Mouse (Mus musculus) cerebellum, postnatal 10 days (tissue): ENCODE measurements around the gene Ripply1.

ENCODE experiments used
- DNase-seq, 2 experiments: peaks; one replicate each; pipeline ENCODE4 v3.0.0; 2021; ENCODE audit warnings: mixed read lengths in 2 of 2

The Ripply1 gene

GRCm38 (mm10) chrX:139782278-139783044 lies at the start of gene Ripply1:
Gene Ripply1, minus strand, starts transcription at chrX:139782353.
- DNase-seq = no peak

- DNase-seq = no peak
These were observed 46.4 kb upstream of the Ripply1 start for GRCm38 (mm10) chrX:139828363-139829092.

GRCm38 (mm10) chrX:139826926-139827325 lies 44.8 kb upstream of the Ripply1 start:
- DNase-seq = no peak

DNA sequence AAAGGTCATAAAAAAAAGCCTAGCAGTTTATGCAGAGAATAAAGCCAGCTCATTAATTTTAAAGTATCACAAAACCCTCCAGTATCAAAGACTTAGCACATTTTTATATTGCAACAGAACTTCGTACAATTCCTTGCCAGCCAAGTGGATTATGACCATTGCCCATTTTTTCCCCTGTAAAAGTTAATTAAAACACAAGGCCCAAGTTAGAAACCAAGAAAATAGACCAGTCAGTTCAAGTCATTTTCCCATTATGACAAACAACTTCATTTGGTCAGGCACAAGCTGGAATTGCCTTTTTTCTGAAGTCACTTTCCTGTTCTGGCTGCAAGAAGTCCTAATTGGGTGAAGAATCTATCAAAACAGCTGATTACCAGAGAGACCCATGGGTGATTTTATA lies 43.2 kb upstream of the Ripply1 start:
- no peak for DNase-seq

- DNase-seq = no peak
These were observed 33.0 kb upstream of the Ripply1 start for GRCm38 (mm10) chrX:139815201-139815600.

- DNase-seq = no peak
These were observed 32.0 kb upstream of the Ripply1 start for GRCm38 (mm10) chrX:139814018-139814635.

- DNase-seq = no peak
These were observed 31.3 kb upstream of the Ripply1 start for GRCm38 (mm10) chrX:139813299-139814002.

- no peak for DNase-seq
These were observed 30.6 kb upstream of the Ripply1 start for GRCm38 (mm10) chrX:139812636-139813298.

- peak; percentile 74 to 85 for DNase-seq
These were observed 26.3 kb upstream of the Ripply1 start for GRCm38 (mm10) chrX:139808501-139808900.

- DNase-seq = peak; percentile 76 to 83
These were observed 25.9 kb upstream of the Ripply1 start for GRCm38 (mm10) chrX:139808085-139808484.

- DNase-seq = peak in 1 of 2 experiments; percentile 13
These were observed 25.2 kb upstream of the Ripply1 start for GRCm38 (mm10) chrX:139807391-139807790.

GRCm38 (mm10) chrX:139805918-139806317 lies 23.8 kb upstream of the Ripply1 start:
- DNase-seq = no peak

DNA sequence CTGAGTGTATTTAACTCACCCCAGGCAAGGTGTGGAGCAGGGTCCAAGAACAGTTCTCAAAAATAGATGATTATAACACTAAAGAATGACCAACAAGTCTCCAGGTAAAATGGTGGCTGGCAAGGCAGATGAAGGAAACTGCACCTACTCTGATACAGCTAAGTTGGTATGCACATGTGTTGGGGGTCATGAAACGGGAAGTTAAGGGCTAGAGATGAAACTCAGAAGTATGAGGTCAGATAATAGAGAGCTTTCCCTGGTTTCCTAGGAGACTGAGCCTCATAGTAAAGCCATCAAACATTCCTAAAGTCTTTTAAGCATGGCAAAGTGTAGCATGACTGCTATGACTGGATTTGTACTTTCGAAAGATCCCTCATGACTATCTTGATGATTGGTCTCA lies 20.9 kb upstream of the Ripply1 start:
- no peak for DNase-seq

DNA sequence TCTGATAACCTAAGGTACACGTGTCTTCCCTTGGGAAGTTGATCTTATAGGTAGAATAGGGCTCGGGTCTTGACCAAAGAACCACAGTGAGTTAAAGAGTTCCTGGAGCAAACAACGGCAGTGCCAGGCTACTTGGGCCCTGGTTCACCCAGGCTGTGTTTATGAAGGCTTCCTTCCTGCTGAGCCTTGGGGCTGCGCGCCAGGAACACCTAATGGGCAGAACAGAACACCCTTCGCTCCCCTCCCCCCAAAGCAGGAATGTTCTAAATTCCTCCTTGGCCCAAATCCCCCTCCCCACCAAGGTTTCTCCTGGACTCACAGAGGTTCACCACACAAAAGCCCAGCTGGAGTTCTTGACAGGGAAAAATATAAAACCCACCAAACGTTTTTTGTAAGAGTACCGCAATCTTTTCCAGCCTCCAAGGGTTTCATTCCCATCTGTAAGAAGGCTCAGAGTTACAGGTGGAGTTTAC lies 18.3 kb upstream of the Ripply1 start, which contains the start of gene Cldn2:
Gene Cldn2, plus strand, starts transcription at position 423 of the 473 bp plus-strand sequence.
- DNase-seq = no peak

DNA sequence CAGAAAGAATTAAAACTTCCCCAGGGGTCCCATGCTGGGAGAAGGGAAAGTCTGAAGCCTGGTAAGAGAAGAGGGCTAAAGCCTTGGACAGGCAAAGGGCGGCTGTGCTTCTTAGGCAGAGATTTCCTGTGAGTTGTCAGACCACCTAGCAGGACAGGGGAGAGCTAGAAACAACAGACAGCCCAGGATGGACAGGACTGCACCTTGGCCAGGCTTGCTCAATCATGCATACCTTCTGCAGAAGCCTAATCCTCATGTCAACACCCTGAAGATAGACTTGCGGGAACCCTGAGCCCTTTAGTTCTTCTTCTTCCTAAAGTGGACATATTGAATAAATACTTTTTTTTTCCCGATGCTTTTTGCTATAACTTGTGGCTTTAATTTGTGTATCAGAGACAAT lies 17.8 kb upstream of the Ripply1 start:
- DNase-seq = no peak

- DNase-seq = peak; percentile 20 to 33
These were observed 15.7 kb upstream of the Ripply1 start for GRCm38 (mm10) chrX:139797875-139798274.

GRCm38 (mm10) chrX:139796037-139796436 lies 13.9 kb upstream of the Ripply1 start:
- no peak for DNase-seq

DNA sequence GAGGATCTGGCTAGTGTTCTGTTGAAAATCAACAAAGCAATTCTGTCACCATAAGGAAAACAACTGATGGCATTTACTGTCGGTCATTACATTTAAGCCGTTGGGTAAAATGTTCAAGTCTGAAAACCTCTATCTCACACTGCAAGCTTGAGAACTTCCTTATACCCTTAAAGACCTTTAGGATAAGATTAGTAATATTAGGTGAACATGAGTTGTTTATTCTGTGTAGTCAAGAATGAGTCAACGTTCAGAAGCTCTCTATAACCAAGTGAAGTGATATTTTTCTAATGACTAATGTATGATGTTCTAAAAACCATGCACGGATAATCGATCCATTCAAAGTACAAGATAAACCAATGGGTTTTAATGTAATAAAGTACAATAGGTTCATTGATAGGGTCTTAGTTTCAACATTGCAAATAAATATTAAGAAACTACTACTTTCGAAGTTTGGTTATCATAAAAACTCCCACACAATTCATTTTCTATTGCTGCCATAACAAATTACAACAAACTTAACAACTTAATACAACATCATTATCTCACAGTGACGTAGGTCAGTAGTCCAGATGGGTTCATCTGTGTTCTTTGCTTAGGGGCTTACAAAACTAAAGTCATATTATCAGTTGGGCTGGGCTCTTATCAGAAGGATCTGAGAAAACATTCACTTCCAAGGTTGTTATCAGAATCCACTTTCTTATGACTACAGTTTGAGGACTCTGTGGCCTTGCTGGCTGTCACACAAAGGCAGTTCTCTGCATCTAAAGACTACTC lies 12.1 kb upstream of the Ripply1 start:
- DNase-seq = no peak

- DNase-seq = no peak
These were observed 3.6 kb upstream of the Ripply1 start for GRCm38 (mm10) chrX:139785764-139786163.

DNA sequence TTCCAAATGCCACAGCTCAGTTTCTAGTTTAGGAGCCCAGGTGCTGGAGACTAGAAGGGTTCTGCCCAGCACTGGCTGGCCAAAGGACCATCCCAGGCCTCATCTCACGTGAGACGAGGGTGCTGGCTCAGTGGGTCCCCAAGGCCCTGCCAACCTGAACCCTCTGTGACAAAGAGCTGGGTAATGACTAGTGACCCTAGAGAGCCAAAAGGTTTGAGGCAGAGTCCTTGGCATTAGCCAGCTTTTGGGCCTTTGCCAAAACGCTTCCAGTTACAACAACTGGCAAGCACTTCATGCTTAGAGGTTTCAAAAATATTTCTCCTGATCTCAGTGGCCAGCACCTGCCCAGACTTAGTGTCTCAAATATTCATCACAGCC lies 881 bp upstream of the Ripply1 start:
- peak in 1 of 2 experiments; percentile 40 for DNase-seq

DNA sequence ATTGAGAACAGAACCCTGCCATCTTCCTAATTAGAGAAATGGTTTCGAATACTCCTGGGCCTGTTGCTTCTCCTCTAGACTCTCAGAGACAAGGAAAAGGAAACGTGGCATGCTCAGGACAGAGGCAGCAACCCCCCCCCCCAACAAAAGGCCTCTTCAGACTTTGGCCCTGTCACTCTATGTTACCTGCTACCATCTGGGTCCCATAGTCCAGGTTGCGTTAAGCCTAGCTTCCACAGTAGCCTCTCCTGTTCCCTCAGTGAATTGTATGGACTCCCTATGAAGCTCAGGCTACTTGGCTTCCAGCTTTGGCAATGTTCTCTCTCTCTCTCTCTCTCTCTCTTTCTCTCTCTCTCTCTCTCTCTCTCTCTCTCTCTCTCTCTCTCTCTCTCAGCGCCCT lies 590 bp downstream of the Ripply1 start:
- DNase-seq = no peak
